33 mouse cellular contexts compared by ENCODE assay signal in genomic region chr11:83636742-83637235, GRCm38 (mm10). TPM values are rescaled to one million over a fixed set of nuclear protein-coding genes. Genes with fewer than 3 reads are reported as not detected.
DNase-seq lines count a peak whose midpoint lies in the region; ATAC-seq and TF ChIP-seq lines count a peak whose summit lies in the region.
"Had no signal": no experiment of that assay in that cellular context is flagged by ENCODE, and none has a peak within 500 bp of the region (broad histone marks: within the 10 kb centered on the region; RNA-seq: fewer than 3 reads in every experiment).

No protein-coding gene starts in this region.

- intact Hi-C loops in heart, adult 2 months (cut with DNase I) = loop anchor here (10.0 kb wide), 1 partner anchor 98 kb away; no protein-coding TSS in a partner anchor
- intact Hi-C loops in left cerebral cortex, adult 2 months (cut with DNase I) = loop anchor here (5.0 to 10.0 kb wide), 2 partner anchors 101 to 192 kb away; no protein-coding TSS in a partner anchor

- H3K4me1 ChIP-seq in heart, adult 2 months (ENCODE audit: control insufficient read depth, insufficient read depth, low read length) = peaks cover 4% of the 10 kb centered on the region
- H3K4me1 ChIP-seq in heart, embryonic 11.5 days (ENCODE audit: control insufficient read depth, insufficient read depth, low read length) = no peaks in the 10 kb centered on the region
- H3K4me1 ChIP-seq in heart, embryonic 16.5 days (ENCODE audit: control insufficient read depth, insufficient read depth, low read length) = peaks cover 3% of the 10 kb centered on the region; the same call in 1 of the 2 replicates
- H3K4me1 ChIP-seq in small intestine, adult 2 months (ENCODE audit: control insufficient read depth, insufficient read depth, insufficient read length, low read length) = peaks cover 9% of the 10 kb centered on the region; the same call in 1 of the 2 replicates
- H3K4me1 ChIP-seq: hindbrain, embryonic 13.5 days had no signal

- no peak overlapping the region for H3K4me2 ChIP-seq in heart, embryonic 11.5 days
- no peak overlapping the region for H3K4me2 ChIP-seq in heart, embryonic 16.5 days (ENCODE audit: low read depth, low read length)
- H3K4me2 ChIP-seq: forebrain, embryonic 13.5 days; heart, embryonic 15.5 days; hindbrain, embryonic 13.5 days had no signal

- no peak overlapping the region for H3K4me3 ChIP-seq in heart, adult 2 months
- H3K4me3 ChIP-seq in heart, embryonic 11.5 days (ENCODE audit: low read depth, low read length) = no peak overlapping the region
- H3K4me3 ChIP-seq in heart, embryonic 16.5 days (ENCODE audit: low read length) = no peak overlapping the region
- H3K4me3 ChIP-seq in small intestine, adult 2 months (ENCODE audit: low read depth, low read length) = no peak overlapping the region
- H3K4me3 ChIP-seq in left cerebral cortex, adult 2 months = no peak overlapping the region
- H3K4me3 ChIP-seq: forebrain, embryonic 10.5 days; forebrain, embryonic 13.5 days; heart, embryonic 15.5 days; hindbrain, embryonic 10.5 days; hindbrain, embryonic 13.5 days had no signal

- no peak for TF ChIP-seq CTCF in heart, adult 2 months (IDR thresholded peaks at IDR 0.05)
- TF ChIP-seq CTCF in small intestine, adult 2 months (IDR thresholded peaks at IDR 0.05; ENCODE audit: extremely low read depth, insufficient read length, insufficient replicate concordance, low read depth, low read length) = no peak
- TF ChIP-seq CTCF in left cerebral cortex, adult 2 months (IDR thresholded peaks at IDR 0.05) = no peak

- TF ChIP-seq EP300 in heart, adult 2 months (IDR thresholded peaks at IDR 0.05; ENCODE audit: insufficient read depth, low read depth, low read length) = no peak

- no peaks in the 10 kb centered on the region for H3K79me2 ChIP-seq in heart, adult 2 months (replicated peaks; ENCODE audit: control insufficient read depth, insufficient read depth, low read length)

- no peak for TF ChIP-seq POLR2A in heart, adult 2 months (IDR thresholded peaks at IDR 0.05; ENCODE audit: insufficient read depth, low read depth, low read length)
- no peak for TF ChIP-seq POLR2A in small intestine, adult 2 months (IDR thresholded peaks at IDR 0.05; ENCODE audit: low read depth, low read length)

- ATAC-seq in heart, embryonic 11.5 days (replicated peaks; ENCODE audit: insufficient number of reproducible peaks, low FRiP score, low TSS enrichment) = no peak
- ATAC-seq in heart, embryonic 16.5 days (replicated peaks; ENCODE audit: extremely low read depth, insufficient read depth, low FRiP score) = peak; percentile 74
- ATAC-seq: forebrain, embryonic 13.5 days; forebrain, embryonic 16.5 days; hindbrain, embryonic 16.5 days; inflammation-experienced regulatory T-cells, adult 6 months; intestine, embryonic 16.5 days; Patski had no signal

- no peaks in the 10 kb centered on the region; the same call in 1 of the 2 replicates for H3K36me3 ChIP-seq in heart, adult 2 months (ENCODE audit: control insufficient read depth, insufficient read depth, low read length)
- no peaks in the 10 kb centered on the region for H3K36me3 ChIP-seq in heart, embryonic 11.5 days (ENCODE audit: control insufficient read depth, insufficient read depth, low read length)
- H3K36me3 ChIP-seq in heart, embryonic 16.5 days (ENCODE audit: control insufficient read depth, insufficient read depth) = no peaks in the 10 kb centered on the region
- no peaks in the 10 kb centered on the region for H3K36me3 ChIP-seq in small intestine, adult 2 months (ENCODE audit: control insufficient read depth, insufficient read depth, low read length)
- H3K36me3 ChIP-seq: forebrain, embryonic 10.5 days; G1E; heart, embryonic 15.5 days; hindbrain, embryonic 10.5 days; hindbrain, embryonic 13.5 days had no signal

- peak overlapping the region; percentile 15; the same call in 1 of the 2 replicates for H3K27ac ChIP-seq in heart, adult 2 months
- no peak overlapping the region for H3K27ac ChIP-seq in heart, embryonic 11.5 days (ENCODE audit: low read depth, low read length)
- no peak overlapping the region for H3K27ac ChIP-seq in heart, embryonic 16.5 days (ENCODE audit: low read length)
- peak overlapping the region; percentile 36; the same call in 1 of the 2 replicates for H3K27ac ChIP-seq in small intestine, adult 2 months (ENCODE audit: insufficient read depth, low read depth, low read length)
- no peak overlapping the region for H3K27ac ChIP-seq in left cerebral cortex, adult 2 months
- H3K27ac ChIP-seq: forebrain, embryonic 10.5 days; forebrain, embryonic 13.5 days; heart, embryonic 15.5 days; hindbrain, embryonic 10.5 days; hindbrain, embryonic 13.5 days had no signal

- H3K27me3 ChIP-seq in heart, adult 2 months (ENCODE audit: control insufficient read depth, insufficient read depth, low read length) = no peaks in the 10 kb centered on the region
- H3K27me3 ChIP-seq in heart, embryonic 11.5 days (ENCODE audit: control insufficient read depth, insufficient read depth, low read length) = no peaks in the 10 kb centered on the region
- H3K27me3 ChIP-seq in heart, embryonic 16.5 days (ENCODE audit: control insufficient read depth, insufficient read depth, low read length) = no peaks in the 10 kb centered on the region
- H3K27me3 ChIP-seq in small intestine, adult 2 months (ENCODE audit: control insufficient read depth, insufficient read depth, low read length) = no peaks in the 10 kb centered on the region
- H3K27me3 ChIP-seq: CH12.LX; forebrain, embryonic 13.5 days; heart, embryonic 15.5 days; hindbrain, embryonic 13.5 days; Patski had no signal

- DNase-seq in heart, adult 2 months = no peak
- DNase-seq in heart, adult 9 months (ENCODE audit: low spot score in 2 of 2) = no peak
- DNase-seq in induced T-regulatory cell, adult 2 months (ENCODE audit: low read depth) = peak; percentile 13
- no peak for DNase-seq in left cerebral cortex, adult 2 months (ENCODE audit: extremely low spot score in 1 of 2, low spot score in 2 of 2)
- DNase-seq: adrenal gland, postnatal 10 days; adrenal gland, postnatal 36 days; B cell, adult 2 months; cerebellum, adult 18-20 months; cerebellum, adult 9-10 months; cerebellum, postnatal 14 days; gastrocnemius, postnatal 10 days; gastrocnemius, postnatal 36 days; kidney, adult 18-20 months had no signal

- H3K9me3 ChIP-seq in heart, embryonic 11.5 days (replicated peaks; ENCODE audit: control insufficient read depth, low read length) = no peaks in the 10 kb centered on the region
- H3K9me3 ChIP-seq in heart, embryonic 16.5 days (replicated peaks; ENCODE audit: control insufficient read depth, low read length) = no peaks in the 10 kb centered on the region
- H3K9me3 ChIP-seq: forebrain, embryonic 10.5 days; forebrain, embryonic 13.5 days; G1E; heart, embryonic 15.5 days; hindbrain, embryonic 10.5 days; hindbrain, embryonic 13.5 days had no signal

- 54% methylated on average over 1 of the region's 1 CpGs for WGBS in heart, adult 2 months
- WGBS in heart, embryonic 11.5 days (ENCODE audit: insufficient replicate concordance) = 46% methylated on average over 1 of the region's 1 CpGs
- WGBS in heart, embryonic 16.5 days = 47% methylated on average over 1 of the region's 1 CpGs
- 64% methylated on average over 1 of the region's 1 CpGs for WGBS in small intestine, adult 2 months

- H3K9ac ChIP-seq in heart, adult 2 months (ENCODE audit: low read depth, low read length) = no peak overlapping the region
- no peak overlapping the region for H3K9ac ChIP-seq in heart, embryonic 11.5 days (ENCODE audit: low read depth, low read length)
- H3K9ac ChIP-seq in heart, embryonic 16.5 days (ENCODE audit: low read length) = no peak overlapping the region
- H3K9ac ChIP-seq: forebrain, embryonic 13.5 days; heart, embryonic 15.5 days; hindbrain, embryonic 13.5 days had no signal

RNA-seq across cellular contexts. Expression of gene Rpl9-ps1, which starts 8.6 kb away (rescaled TPM):
- not detected for total RNA-seq in heart, adult 2 months (2021)
- polyA plus RNA-seq in heart, adult 2 months (2012; rRNA removed) = not detected in 2 replicates
- not detected in 2 replicates for polyA plus RNA-seq in heart, embryonic 11.5 days (2014; fragmentation: Nextera tagmentation; extraction: Ambion mirVana)
- not detected in 2 replicates for polyA plus RNA-seq in heart, embryonic 16.5 days (2015; fragmentation: Nextera tagmentation; extraction: Ambion mirVana)
- not detected in 2 replicates for polyA plus RNA-seq in small intestine, adult 2 months (2012; rRNA removed)
- total RNA-seq in left cerebral cortex, adult 2 months (2021) = not detected
- total RNA-seq: adrenal gland, adult 18-20 months; adrenal gland, postnatal 10 days; adrenal gland, postnatal 36 days; CH12.LX; G1E; gastrocnemius, adult 18-20 months; gastrocnemius, postnatal 10 days; gastrocnemius, postnatal 36 days; granulocyte monocyte progenitor cell, adult 5-6 weeks had no signal
- polyA plus RNA-seq: embryonic facial prominence, embryonic 11.5 days; embryonic facial prominence, embryonic 14.5 days; forebrain, embryonic 10.5 days; forebrain, embryonic 13.5 days; forebrain, embryonic 16.5 days; G1E; heart, embryonic 15.5 days; hindbrain, embryonic 10.5 days; hindbrain, embryonic 13.5 days; hindbrain, embryonic 16.5 days; inflammation-experienced regulatory T-cells, adult 6 months; intestine, embryonic 16.5 days; Patski had no signal

RNA-seq across cellular contexts. Expression of gene Ccl3, which starts 12.4 kb away (rescaled TPM):
- total RNA-seq in heart, adult 2 months (2021) = not detected
- 0.59 and 0.92 TPM in 2 replicates for polyA plus RNA-seq in heart, adult 2 months (2012; rRNA removed)
- 1.4 and 1.5 TPM in 2 replicates for polyA plus RNA-seq in heart, embryonic 11.5 days (2014; fragmentation: Nextera tagmentation; extraction: Ambion mirVana)
- 0.67 and 1.0 TPM in 2 replicates for polyA plus RNA-seq in heart, embryonic 16.5 days (2015; fragmentation: Nextera tagmentation; extraction: Ambion mirVana)
- polyA plus RNA-seq in small intestine, adult 2 months (2012; rRNA removed) = 3.6 and 5.0 TPM in 2 replicates
- total RNA-seq in left cerebral cortex, adult 2 months (2021) = not detected
- total RNA-seq: adrenal gland, postnatal 36 days; gastrocnemius, adult 18-20 months; gastrocnemius, postnatal 10 days; gastrocnemius, postnatal 36 days had no signal
- polyA plus RNA-seq: G1E, Patski had no signal

RNA-seq across cellular contexts. Expression of gene Ccl4, which starts 25.6 kb away (rescaled TPM):
- total RNA-seq in heart, adult 2 months (2021) = not detected
- polyA plus RNA-seq in heart, adult 2 months (2012; rRNA removed) = 0.61 and 1.00 TPM in 2 replicates
- 0.26 TPM in 1 of 2 replicates, not detected in the other for polyA plus RNA-seq in heart, embryonic 11.5 days (2014; fragmentation: Nextera tagmentation; extraction: Ambion mirVana)
- polyA plus RNA-seq in heart, embryonic 16.5 days (2015; fragmentation: Nextera tagmentation; extraction: Ambion mirVana) = 0.46 and 0.80 TPM in 2 replicates
- 2.6 and 10.0 TPM in 2 replicates for polyA plus RNA-seq in small intestine, adult 2 months (2012; rRNA removed)
- total RNA-seq in left cerebral cortex, adult 2 months (2021) = not detected
- total RNA-seq: adrenal gland, adult 18-20 months; adrenal gland, postnatal 10 days; gastrocnemius, adult 18-20 months; gastrocnemius, postnatal 10 days; gastrocnemius, postnatal 36 days had no signal
- polyA plus RNA-seq: embryonic facial prominence, embryonic 11.5 days; forebrain, embryonic 16.5 days; G1E; Patski had no signal

RNA-seq across cellular contexts. Expression of gene Ccl6, which starts 43.9 kb away (rescaled TPM):
- total RNA-seq in heart, adult 2 months (2021) = 10 to 100 TPM; 21.5 to 25.4 TPM
- 13.0 and 14.1 TPM in 2 replicates for polyA plus RNA-seq in heart, adult 2 months (2012; rRNA removed)
- 0.65 and 0.97 TPM in 2 replicates for polyA plus RNA-seq in heart, embryonic 11.5 days (2014; fragmentation: Nextera tagmentation; extraction: Ambion mirVana)
- 5.5 and 7.8 TPM in 2 replicates for polyA plus RNA-seq in heart, embryonic 16.5 days (2015; fragmentation: Nextera tagmentation; extraction: Ambion mirVana)
- polyA plus RNA-seq in small intestine, adult 2 months (2012; rRNA removed) = 11.0 and 32.1 TPM in 2 replicates
- 1 to 10 TPM; 1.4 to 1.9 TPM for total RNA-seq in left cerebral cortex, adult 2 months (2021)
- polyA plus RNA-seq: Patski had no signal

RNA-seq across cellular contexts. Expression of gene Ccl9, which starts 58.4 kb away (rescaled TPM):
- total RNA-seq in heart, adult 2 months (2021) = 10 to 100 TPM; 12.6 to 13.7 TPM
- polyA plus RNA-seq in heart, adult 2 months (2012; rRNA removed) = 4.3 and 6.7 TPM in 2 replicates
- 0.48 and 1.2 TPM in 2 replicates for polyA plus RNA-seq in heart, embryonic 11.5 days (2014; fragmentation: Nextera tagmentation; extraction: Ambion mirVana)
- polyA plus RNA-seq in heart, embryonic 16.5 days (2015; fragmentation: Nextera tagmentation; extraction: Ambion mirVana) = 2.1 and 3.6 TPM in 2 replicates
- 1.2 and 3.7 TPM in 2 replicates for polyA plus RNA-seq in small intestine, adult 2 months (2012; rRNA removed)
- total RNA-seq in left cerebral cortex, adult 2 months (2021) = 1 to 10 TPM; 2.6 to 5.2 TPM
- polyA plus RNA-seq: inflammation-experienced regulatory T-cells, adult 6 months had no signal

Comparison
In these comparisons a context has a peak if more than half of its experiments do, and no peak if none do; other contexts are left out.
1. H3K27ac ChIP-seq: peak in heart, adult 2 months (single experiment) and small intestine, adult 2 months (single experiment); none in heart, embryonic 11.5 days (single experiment), heart, embryonic 16.5 days (single experiment) and left cerebral cortex, adult 2 months (single experiment).